Mouse (Mus musculus): ENCODE results near the gene Tha1.

DNA sequence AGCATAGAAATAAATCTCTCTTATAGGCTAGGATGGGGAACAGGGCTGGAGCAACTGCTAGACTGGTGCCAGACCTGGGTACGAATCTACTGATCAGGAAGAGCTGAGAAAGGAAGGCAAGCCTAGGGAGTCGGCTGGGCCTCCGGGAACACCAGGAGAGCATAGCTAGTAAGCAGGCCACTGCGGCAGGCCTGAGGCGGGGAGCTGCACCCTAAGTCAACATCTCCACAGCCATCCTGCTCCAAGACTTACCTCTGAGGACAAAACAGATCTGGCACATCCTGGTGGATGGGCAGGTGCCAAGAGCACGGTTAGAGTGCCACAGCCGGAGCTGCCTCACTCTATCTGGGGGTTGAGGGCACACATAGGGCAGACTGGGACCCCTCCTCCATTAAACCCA, 53.1 kb downstream of the Tha1 start:
- no peak for TF ChIP-seq CTCF (IDR thresholded peaks at IDR 0.05)
- no peak for TF ChIP-seq EP300 (IDR thresholded peaks at IDR 0.05; ENCODE audit: insufficient read depth, low read depth, low read length)

All from heart, adult 2 months (tissue).